Mouse (Mus musculus): ENCODE results near the gene Fam114a1. TPM values are rescaled to one million over a fixed set of nuclear protein-coding genes. Genes with fewer than 3 reads are reported as not detected.

The Fam114a1 gene
- polyA plus RNA-seq, 1 experiment from 2014 or later, result 53.7 TPM

GRCm38 (mm10) chr5:65024641-65025040 lies 54.8 kb downstream of the Fam114a1 start:
- no peaks in the 10 kb centered on the region for H3K9me3 ChIP-seq (ENCODE audit: control insufficient read depth, low read length)
- no peaks in the 10 kb centered on the region for H3K4me1 ChIP-seq (replicated peaks; ENCODE audit: control insufficient read depth, insufficient read depth, low read length)
- no peak overlapping the region for H3K9ac ChIP-seq (ENCODE audit: low read length)
- no peak overlapping the region for H3K27ac ChIP-seq (ENCODE audit: low read length)
- H3K36me3 ChIP-seq (ENCODE audit: control insufficient read depth, insufficient read depth, low read length), result peaks cover 15% of the 10 kb centered on the region
- no peak overlapping the region for H3K4me3 ChIP-seq (ENCODE audit: low read length)
- no peaks in the 10 kb centered on the region for H3K27me3 ChIP-seq (ENCODE audit: control insufficient read depth, insufficient read depth, low read depth, low read length)
- ATAC-seq (ENCODE audit: low read depth), result no peak
- no peak overlapping the region for H3K4me2 ChIP-seq (ENCODE audit: low read depth, low read length)
- WGBS, result 73% methylated on average over 2 of the region's 2 CpGs

- H3K4me1 ChIP-seq (replicated peaks; ENCODE audit: control insufficient read depth, insufficient read depth, low read length), result no peaks in the 10 kb centered on the region
- no peak overlapping the region for H3K27ac ChIP-seq (ENCODE audit: low read length)
- H3K4me2 ChIP-seq (ENCODE audit: low read depth, low read length), result no peak overlapping the region
- no peaks in the 10 kb centered on the region for H3K9me3 ChIP-seq (ENCODE audit: control insufficient read depth, low read length)
- no peak overlapping the region for H3K4me3 ChIP-seq (ENCODE audit: low read length)
- no peak overlapping the region for H3K9ac ChIP-seq (ENCODE audit: low read length)
- H3K27me3 ChIP-seq (ENCODE audit: control insufficient read depth, insufficient read depth, low read depth, low read length), result no peaks in the 10 kb centered on the region
- WGBS, result 65% methylated on average over 6 of the region's 6 CpGs
- H3K36me3 ChIP-seq (ENCODE audit: control insufficient read depth, insufficient read depth, low read length), result peaks cover 17% of the 10 kb centered on the region
- ATAC-seq (ENCODE audit: low read depth), result no peak
Measured at GRCm38 (mm10) chr5:65025916-65026315, 56.0 kb downstream of the Fam114a1 start.

GRCm38 (mm10) chr5:65026776-65027175 lies 56.9 kb downstream of the Fam114a1 start:
- WGBS, result 60% methylated on average over 9 of the region's 9 CpGs
- Histone ChIP-seq H3K4me1 (replicated peaks; ENCODE audit: control insufficient read depth, insufficient read depth, low read length) (no peaks in the 10 kb centered on the region), H3K9me3 (ENCODE audit: control insufficient read depth, low read length) (no peaks in the 10 kb centered on the region), H3K36me3 (ENCODE audit: control insufficient read depth, insufficient read depth, low read length) (peaks cover 20% of the 10 kb centered on the region), H3K27ac (ENCODE audit: low read length) (no peak overlapping the region), H3K4me2 (ENCODE audit: low read depth, low read length) (no peak overlapping the region), H3K4me3 (ENCODE audit: low read length) (no peak overlapping the region), H3K27me3 (ENCODE audit: control insufficient read depth, insufficient read depth, low read depth, low read length) (no peaks in the 10 kb centered on the region), H3K9ac (ENCODE audit: low read length) (no peak overlapping the region)
- no peak for ATAC-seq (ENCODE audit: low read depth)

GRCm38 (mm10) chr5:65028019-65028418 lies 58.1 kb downstream of the Fam114a1 start:
- H3K27me3 ChIP-seq (ENCODE audit: control insufficient read depth, insufficient read depth, low read depth, low read length), result no peaks in the 10 kb centered on the region
- no peak overlapping the region for H3K4me3 ChIP-seq (ENCODE audit: low read length)
- no peak overlapping the region for H3K27ac ChIP-seq (ENCODE audit: low read length)
- 51% methylated on average over 9 of the region's 9 CpGs for WGBS
- H3K4me1 ChIP-seq (replicated peaks; ENCODE audit: control insufficient read depth, insufficient read depth, low read length), result no peaks in the 10 kb centered on the region
- no peak overlapping the region for H3K4me2 ChIP-seq (ENCODE audit: low read depth, low read length)
- H3K36me3 ChIP-seq (ENCODE audit: control insufficient read depth, insufficient read depth, low read length), result peaks cover 14% of the 10 kb centered on the region
- H3K9ac ChIP-seq (ENCODE audit: low read length), result no peak overlapping the region
- H3K9me3 ChIP-seq (ENCODE audit: control insufficient read depth, low read length), result no peaks in the 10 kb centered on the region
- ATAC-seq (ENCODE audit: low read depth), result no peak

- no peak for ATAC-seq (ENCODE audit: low read depth)
- H3K4me3 ChIP-seq (ENCODE audit: low read length), result no peak overlapping the region
- no peaks in the 10 kb centered on the region for H3K9me3 ChIP-seq (ENCODE audit: control insufficient read depth, low read length)
- no peak overlapping the region for H3K4me2 ChIP-seq (ENCODE audit: low read depth, low read length)
- no peak overlapping the region for H3K27ac ChIP-seq (ENCODE audit: low read length)
- H3K9ac ChIP-seq (ENCODE audit: low read length), result no peak overlapping the region
- peaks cover 9% of the 10 kb centered on the region; the same call in 1 of the 2 replicates for H3K4me1 ChIP-seq (replicated peaks; ENCODE audit: control insufficient read depth, insufficient read depth, low read length)
- H3K36me3 ChIP-seq (ENCODE audit: control insufficient read depth, insufficient read depth, low read length), result peaks cover 16% of the 10 kb centered on the region
- H3K27me3 ChIP-seq (ENCODE audit: control insufficient read depth, insufficient read depth, low read depth, low read length), result no peaks in the 10 kb centered on the region
- WGBS, result 77% methylated on average over 13 of the region's 13 CpGs
Measured at GRCm38 (mm10) chr5:65036597-65036996, 66.7 kb downstream of the Fam114a1 start.

GRCm38 (mm10) chr5:65038305-65038704 lies 68.4 kb downstream of the Fam114a1 start:
- 52% methylated on average over 9 of the region's 9 CpGs for WGBS
- no peak overlapping the region; the same call in 1 of the 2 replicates for H3K4me3 ChIP-seq (ENCODE audit: low read length)
- no peak overlapping the region for H3K9ac ChIP-seq (ENCODE audit: low read length)
- H3K4me2 ChIP-seq (ENCODE audit: low read depth, low read length), result 0 out of 2 replicates have a peak overlapping the region, but pooled peaks have one; percentile 18
- H3K4me1 ChIP-seq (replicated peaks; ENCODE audit: control insufficient read depth, insufficient read depth, low read length), result peaks cover 9% of the 10 kb centered on the region; the same call in 1 of the 2 replicates
- H3K36me3 ChIP-seq (ENCODE audit: control insufficient read depth, insufficient read depth, low read length), result peaks cover 13% of the 10 kb centered on the region
- H3K27me3 ChIP-seq (ENCODE audit: control insufficient read depth, insufficient read depth, low read depth, low read length), result no peaks in the 10 kb centered on the region
- peak; percentile 69 for ATAC-seq (ENCODE audit: low read depth)
- H3K27ac ChIP-seq (ENCODE audit: low read length), result peak overlapping the region; percentile 65
- H3K9me3 ChIP-seq (ENCODE audit: control insufficient read depth, low read length), result no peaks in the 10 kb centered on the region

- ATAC-seq (ENCODE audit: low read depth), result peak; percentile 79
- Histone ChIP-seq H3K4me1 (replicated peaks; ENCODE audit: control insufficient read depth, insufficient read depth, low read length) (peaks cover 9% of the 10 kb centered on the region; the same call in 1 of the 2 replicates), H3K4me3 (ENCODE audit: low read length) (no peak overlapping the region; the same call in 1 of the 2 replicates), H3K27ac (ENCODE audit: low read length) (peak overlapping the region; percentile 65), H3K9me3 (ENCODE audit: control insufficient read depth, low read length) (no peaks in the 10 kb centered on the region), H3K4me2 (ENCODE audit: low read depth, low read length) (0 out of 2 replicates have a peak overlapping the region, but pooled peaks have one; percentile 18), H3K36me3 (ENCODE audit: control insufficient read depth, insufficient read depth, low read length) (peaks cover 9% of the 10 kb centered on the region), H3K27me3 (ENCODE audit: control insufficient read depth, insufficient read depth, low read depth, low read length) (no peaks in the 10 kb centered on the region), H3K9ac (ENCODE audit: low read length) (no peak overlapping the region)
- WGBS, result 59% methylated on average over 11 of the region's 11 CpGs
Measured at GRCm38 (mm10) chr5:65038811-65039571, 69.1 kb downstream of the Fam114a1 start.

- 78% methylated on average over 5 of the region's 5 CpGs for WGBS
Measured at GRCm38 (mm10) chr5:65040463-65040862, 70.6 kb downstream of the Fam114a1 start.

GRCm38 (mm10) chr5:65043407-65043895 lies 73.6 kb downstream of the Fam114a1 start:
- H3K4me2 ChIP-seq (ENCODE audit: low read depth, low read length), result no peak overlapping the region
- H3K4me3 ChIP-seq (ENCODE audit: low read length), result no peak overlapping the region
- H3K9me3 ChIP-seq (ENCODE audit: control insufficient read depth, low read length), result no peaks in the 10 kb centered on the region
- H3K4me1 ChIP-seq (replicated peaks; ENCODE audit: control insufficient read depth, insufficient read depth, low read length), result peaks cover 5% of the 10 kb centered on the region; the same call in 1 of the 2 replicates
- no peak for ATAC-seq (ENCODE audit: low read depth)
- 57% methylated on average over 11 of the region's 11 CpGs for WGBS
- H3K27me3 ChIP-seq (ENCODE audit: control insufficient read depth, insufficient read depth, low read depth, low read length), result no peaks in the 10 kb centered on the region
- H3K9ac ChIP-seq (ENCODE audit: low read length), result no peak overlapping the region
- H3K27ac ChIP-seq (ENCODE audit: low read length), result no peak overlapping the region
- H3K36me3 ChIP-seq (ENCODE audit: control insufficient read depth, insufficient read depth, low read length), result peaks cover 2% of the 10 kb centered on the region; the same call in 1 of the 2 replicates

More at GRCm38 (mm10) chr5:65040463-65040862, 70.6 kb downstream of the Fam114a1 start:
- no peak overlapping the region for H3K9ac ChIP-seq (ENCODE audit: low read length)
- no peak overlapping the region for H3K4me3 ChIP-seq (ENCODE audit: low read length)
- H3K36me3 ChIP-seq (ENCODE audit: control insufficient read depth, insufficient read depth, low read length), result peaks cover 7% of the 10 kb centered on the region
- H3K4me2 ChIP-seq (ENCODE audit: low read depth, low read length), result no peak overlapping the region
- H3K27me3 ChIP-seq (ENCODE audit: control insufficient read depth, insufficient read depth, low read depth, low read length), result no peaks in the 10 kb centered on the region
- no peaks in the 10 kb centered on the region for H3K9me3 ChIP-seq (ENCODE audit: control insufficient read depth, low read length)
- peaks cover 9% of the 10 kb centered on the region; the same call in 1 of the 2 replicates for H3K4me1 ChIP-seq (replicated peaks; ENCODE audit: control insufficient read depth, insufficient read depth, low read length)
- H3K27ac ChIP-seq (ENCODE audit: low read length), result no peak overlapping the region
- ATAC-seq (ENCODE audit: low read depth), result no peak

Measured in lung, embryonic 16.5 days (tissue).